Mouse (Mus musculus) retina, postnatal 7 days (tissue): ENCODE measurements around the gene Baiap2.

Experiments used
- DNase-seq: peaks from one replicate; pipeline ENCODE4 v3.0.0-alpha.2; 2012; ENCODE audit warnings: low read depth, low spot score

Gene Baiap2

DNA sequence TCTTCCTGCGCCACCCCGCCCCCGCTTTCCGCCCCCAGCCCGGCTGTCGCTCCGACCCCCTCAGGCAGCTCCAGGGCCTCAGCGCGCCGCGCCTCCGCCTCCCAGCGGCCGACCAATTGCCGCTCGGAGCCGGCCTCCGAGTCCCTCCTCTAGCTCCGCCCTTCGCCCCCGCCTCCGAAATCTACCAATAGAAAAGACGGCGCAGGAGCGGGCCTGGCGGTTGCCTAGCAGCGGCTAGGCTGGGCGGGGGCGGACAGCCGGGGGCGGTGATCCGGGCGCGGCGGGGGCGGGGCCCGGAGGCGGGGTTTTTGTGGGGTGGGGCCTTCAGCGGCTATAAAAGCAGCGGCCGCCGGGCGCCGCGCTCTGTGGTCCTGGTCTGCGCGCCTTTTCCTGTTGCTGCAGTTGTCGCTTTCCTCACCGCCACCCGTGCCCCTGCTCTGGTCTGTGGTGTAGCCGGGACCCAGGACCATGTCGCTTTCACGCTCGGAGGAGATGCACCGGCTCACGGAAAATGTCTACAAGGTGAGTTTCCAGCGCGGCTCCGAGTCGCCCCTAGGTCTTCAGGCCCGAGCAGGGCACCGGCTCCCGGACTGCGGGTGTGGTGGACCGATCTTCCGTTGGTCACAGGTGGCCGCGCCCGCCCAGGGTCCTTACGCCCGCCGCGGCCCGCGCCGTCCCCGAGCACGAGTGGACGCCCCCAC is at the start of gene Baiap2:
Gene Baiap2, plus strand, starts transcription at position 37 of the 701 bp plus-strand sequence.
- DNase-seq, result peak; percentile 98

DNA sequence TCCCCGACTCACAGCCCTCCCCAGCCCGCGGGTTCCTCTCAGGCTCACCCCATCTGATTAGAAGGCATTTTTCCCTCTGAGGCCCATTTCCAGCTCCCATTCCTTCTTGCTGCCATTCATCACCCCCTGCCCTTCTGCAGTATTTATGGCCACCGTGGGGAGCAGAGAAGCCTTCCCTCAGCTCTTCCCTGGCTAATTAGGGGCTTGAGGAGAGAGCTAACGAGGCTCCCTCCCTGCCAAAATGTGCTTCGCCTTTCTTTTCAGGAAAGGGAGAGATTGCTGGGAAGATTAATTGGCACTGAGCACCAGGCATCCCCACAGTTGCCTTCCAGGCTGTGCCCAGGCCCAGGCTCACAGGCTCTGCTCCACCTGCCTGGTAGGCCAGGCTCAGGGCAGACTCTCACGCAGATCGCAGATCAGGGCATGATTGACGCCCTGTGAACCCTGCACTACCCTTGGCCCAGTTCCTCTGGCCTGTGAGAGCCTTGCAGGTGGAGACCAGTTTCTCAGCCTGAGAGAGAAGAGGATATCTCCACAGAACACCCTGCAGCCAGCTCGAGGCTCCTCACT is 48.8 kb upstream of the Baiap2 start:
- DNase-seq, result no peak

DNA sequence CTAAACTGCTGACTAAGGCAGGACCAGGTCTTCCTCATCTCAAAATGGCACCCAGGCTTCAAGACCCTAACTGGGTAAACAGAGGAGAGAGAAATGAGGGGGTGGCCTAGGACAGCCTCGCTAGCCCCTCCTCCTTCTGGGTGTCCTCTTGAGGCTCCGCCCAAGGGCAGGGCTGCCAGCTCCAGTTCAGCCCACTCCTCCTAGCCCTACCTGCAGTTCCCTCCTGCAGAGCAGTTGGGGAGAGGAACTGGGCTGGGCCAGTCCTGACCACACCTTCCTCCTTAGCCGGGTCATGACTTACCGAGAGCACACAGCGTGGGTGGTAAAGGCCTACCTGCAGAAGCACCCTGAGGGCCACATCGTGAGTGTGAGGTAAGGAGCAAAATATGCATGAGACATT is 47.9 kb upstream of the Baiap2 start:
- DNase-seq, result no peak

DNA sequence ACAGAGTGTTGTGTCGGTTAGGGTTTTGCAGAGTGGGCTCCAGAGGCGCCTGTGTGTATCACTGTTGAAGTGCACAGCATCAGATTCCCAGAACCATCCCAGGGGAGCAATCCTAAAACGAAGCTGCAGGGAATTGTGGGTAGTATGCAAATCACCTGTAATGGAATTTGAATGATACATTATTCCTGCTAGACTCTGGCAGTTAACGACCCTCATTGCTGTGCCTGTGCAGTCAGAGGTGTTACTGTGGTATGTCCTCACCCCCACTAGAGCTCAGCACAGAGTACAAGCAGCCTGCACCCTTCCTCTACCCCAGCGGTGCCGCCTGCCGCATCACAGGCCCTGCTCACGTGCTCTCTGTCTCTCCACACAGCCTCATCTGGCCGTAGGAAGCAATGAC is 45.5 kb upstream of the Baiap2 start:
- no peak for DNase-seq

DNA sequence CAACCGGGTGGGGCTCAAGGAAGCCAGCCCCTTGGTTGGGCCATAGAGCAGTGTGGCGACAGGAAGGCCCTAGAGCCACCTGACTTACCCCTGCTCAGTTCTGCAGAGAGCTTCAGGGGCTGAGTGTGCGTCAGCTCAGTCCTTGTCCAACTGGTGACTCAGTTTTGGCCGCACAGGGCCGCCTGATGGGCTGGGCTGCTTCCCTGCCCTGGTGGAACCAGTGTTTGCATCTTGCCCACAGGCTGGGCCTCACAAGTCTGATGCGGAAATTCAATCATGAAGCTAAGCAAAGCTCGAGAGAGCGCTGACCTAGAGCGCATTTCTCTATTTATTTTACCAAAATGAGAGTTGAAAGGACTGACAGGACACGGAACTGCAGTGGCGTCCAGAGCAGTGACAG is 43.6 kb upstream of the Baiap2 start:
- no peak for DNase-seq

- DNase-seq, result no peak
These were observed 41.4 kb upstream of the Baiap2 start for GRCm38 (mm10) chr11:119901174-119901573.

DNA sequence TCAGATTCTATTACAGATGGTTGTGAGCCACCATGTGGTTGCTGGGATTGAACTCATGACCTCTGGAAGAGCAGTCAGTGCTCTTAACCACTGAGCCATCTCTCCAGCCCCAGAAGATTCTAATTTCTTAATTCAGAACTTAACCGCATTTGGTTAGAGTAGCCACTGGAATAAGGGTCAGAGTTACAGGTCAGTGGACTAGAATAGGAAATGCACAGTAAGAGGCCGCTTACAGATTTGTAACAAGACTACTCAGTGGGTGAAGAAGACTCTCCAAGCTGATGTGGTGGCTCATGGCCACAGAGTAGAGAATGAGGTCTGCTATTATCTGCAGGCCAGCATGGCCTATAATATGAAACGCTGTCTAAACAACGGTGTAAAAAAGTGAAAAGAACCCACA is 39.7 kb upstream of the Baiap2 start:
- no peak for DNase-seq

GRCm38 (mm10) chr11:119904621-119905286 is 37.8 kb upstream of the Baiap2 start:
- DNase-seq, result peak; percentile 58

- no peak for DNase-seq
These were observed 36.8 kb upstream of the Baiap2 start for GRCm38 (mm10) chr11:119905794-119906193.

GRCm38 (mm10) chr11:119907006-119907650 is 35.4 kb upstream of the Baiap2 start:
- DNase-seq, result no peak

GRCm38 (mm10) chr11:119907711-119908110 is 34.9 kb upstream of the Baiap2 start:
- DNase-seq, result no peak

DNA sequence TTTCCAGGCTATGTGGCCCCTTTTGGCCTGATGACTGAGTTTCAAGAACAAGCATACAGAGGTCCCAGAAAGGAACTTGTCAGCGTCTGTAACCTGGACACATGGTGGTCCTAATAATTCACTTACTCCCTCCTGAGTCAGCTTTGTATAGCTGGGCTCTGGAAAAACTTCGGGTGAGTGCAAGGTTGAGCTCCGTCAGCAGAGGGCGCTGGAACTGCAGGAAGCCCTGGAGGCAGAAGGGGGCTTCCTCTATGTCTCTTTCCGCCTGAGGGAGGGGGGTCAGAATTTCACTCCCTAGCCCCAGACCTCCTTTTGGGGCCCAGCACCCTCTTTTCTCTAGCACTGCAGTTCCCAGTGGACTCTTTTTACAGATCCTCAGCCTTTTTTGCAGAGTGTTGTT is 33.1 kb upstream of the Baiap2 start:
- DNase-seq, result peak; percentile 61

DNA sequence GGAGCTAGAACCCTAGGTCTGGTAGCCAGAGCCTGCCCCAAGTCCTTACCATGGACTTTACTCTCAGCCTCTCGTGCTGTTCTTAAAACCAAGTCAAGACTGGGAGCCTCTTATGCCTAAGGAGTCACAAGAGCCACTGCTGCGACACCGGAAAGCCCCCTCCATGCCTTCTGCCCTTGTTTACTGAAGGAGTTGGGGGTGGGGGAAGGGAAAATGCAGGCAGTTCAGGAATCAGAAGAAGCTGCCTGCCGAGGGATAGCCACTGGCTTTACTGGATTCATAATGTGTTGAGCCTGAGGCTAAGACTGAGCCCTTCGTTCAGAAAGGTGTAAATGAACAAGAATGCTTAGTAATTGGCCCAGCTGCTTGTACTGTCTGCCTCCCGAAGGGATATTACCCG is 29.7 kb upstream of the Baiap2 start:
- no peak for DNase-seq

DNA sequence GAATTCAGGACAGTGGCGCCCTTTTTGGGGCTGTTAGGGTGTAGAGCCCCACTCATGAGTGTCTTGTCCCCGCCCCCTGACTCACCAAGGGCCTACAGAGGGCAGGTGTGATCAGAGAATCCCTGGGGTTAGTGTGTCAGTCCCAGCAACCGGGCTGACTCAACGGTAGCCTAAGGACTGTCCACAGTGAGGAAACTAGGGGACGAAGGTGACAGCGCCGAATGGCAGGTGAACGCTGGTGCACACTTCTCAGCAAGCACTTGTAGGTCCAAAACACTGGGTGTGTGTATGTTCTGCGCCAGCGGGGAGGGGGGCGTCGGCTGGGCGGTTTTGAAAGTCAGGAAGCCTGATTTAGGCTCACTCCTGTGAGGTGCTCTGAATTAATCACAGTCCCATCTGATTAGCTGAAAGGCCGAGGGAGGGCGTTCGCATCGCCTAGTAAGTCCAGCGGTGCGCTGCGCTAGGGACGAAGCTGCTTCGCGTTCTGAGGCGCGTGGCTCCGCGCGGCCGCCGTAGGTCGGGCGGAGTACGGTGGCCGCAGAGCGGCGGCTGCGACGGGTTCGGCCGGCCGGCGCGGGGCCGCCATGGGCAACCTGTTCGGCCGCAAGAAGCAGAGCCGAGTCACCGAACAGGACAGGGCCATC is 29.1 kb upstream of the Baiap2 start, which contains the start of gene Chmp6:
Gene Chmp6, plus strand, starts transcription at position 151 of the 644 bp plus-strand sequence.
- DNase-seq, result peak; percentile 78

DNA sequence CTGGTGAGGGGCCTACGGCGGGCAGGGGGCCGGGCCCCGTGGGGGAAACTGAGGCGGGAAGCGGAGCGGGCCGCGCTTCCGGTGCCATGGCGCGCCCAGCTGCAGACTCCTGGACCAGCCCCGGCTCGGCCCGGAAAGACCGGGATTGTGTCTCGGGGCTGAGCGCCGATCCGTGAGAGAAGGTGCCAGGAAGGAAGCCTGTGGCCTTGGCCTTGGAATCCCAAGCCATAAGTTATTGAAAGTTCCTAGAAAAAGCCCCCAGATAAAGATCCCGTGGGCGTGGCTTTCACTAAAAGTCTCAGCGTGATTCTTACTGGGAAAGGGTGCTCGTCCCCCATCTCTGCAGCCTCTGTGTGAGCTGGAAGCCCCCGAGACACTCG is 28.6 kb upstream of the Baiap2 start:
- DNase-seq, result no peak

- no peak for DNase-seq
These were observed 28.2 kb upstream of the Baiap2 start for GRCm38 (mm10) chr11:119914381-119914780.

DNA sequence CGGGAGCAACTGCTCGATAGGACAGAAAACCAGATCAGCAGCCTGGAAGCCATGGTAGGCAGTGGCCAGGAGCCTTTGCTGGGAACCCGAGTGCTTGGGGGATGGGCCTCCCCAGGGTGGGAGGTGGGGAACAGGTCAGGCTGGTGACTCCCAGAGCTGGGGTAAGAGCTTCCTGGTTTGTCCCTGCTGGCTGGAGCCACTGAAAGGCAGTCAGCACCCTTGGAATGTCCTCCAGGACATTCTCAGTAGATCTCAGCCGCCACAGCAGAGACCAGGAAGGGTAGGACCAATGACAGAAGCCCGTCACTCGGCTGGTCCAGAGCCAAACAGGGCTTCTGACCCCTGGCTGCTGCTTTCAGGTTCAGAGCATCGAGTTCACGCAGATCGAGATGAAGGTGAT is 26.9 kb upstream of the Baiap2 start:
- no peak for DNase-seq

DNA sequence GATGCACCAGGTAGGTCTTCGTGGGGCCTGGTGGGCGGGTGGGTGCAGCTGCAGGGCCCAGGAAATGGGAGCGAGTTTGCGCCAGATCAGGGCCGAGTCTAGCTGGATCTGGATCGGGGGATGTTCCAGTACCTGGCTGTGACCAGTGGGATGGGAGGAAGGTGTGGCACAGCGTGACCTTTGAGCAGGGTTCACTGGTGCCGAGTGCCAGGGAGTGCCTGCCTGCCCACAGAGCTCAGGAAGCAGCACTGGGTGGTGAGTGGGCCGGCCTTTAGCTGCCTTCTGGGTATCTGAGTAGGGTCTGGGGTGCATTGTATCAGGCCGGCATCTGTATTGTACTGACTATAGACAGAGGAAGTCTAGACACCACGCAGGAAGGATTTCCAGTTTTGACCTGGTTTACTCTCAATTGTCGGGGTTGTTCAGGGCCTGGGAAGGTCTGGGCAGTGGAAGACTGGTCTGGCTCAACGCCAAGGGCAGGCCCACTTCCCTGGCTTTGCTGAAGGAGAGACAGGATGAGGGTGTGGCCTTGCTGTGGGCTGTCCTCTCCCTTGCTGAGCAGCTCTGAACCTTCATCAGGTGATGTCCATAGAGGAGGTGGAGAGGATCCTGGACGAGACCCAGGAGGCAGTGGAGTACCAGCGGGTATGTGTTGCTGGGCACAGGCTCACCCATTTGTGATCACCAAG is 26.3 kb upstream of the Baiap2 start:
- DNase-seq, result no peak

DNA sequence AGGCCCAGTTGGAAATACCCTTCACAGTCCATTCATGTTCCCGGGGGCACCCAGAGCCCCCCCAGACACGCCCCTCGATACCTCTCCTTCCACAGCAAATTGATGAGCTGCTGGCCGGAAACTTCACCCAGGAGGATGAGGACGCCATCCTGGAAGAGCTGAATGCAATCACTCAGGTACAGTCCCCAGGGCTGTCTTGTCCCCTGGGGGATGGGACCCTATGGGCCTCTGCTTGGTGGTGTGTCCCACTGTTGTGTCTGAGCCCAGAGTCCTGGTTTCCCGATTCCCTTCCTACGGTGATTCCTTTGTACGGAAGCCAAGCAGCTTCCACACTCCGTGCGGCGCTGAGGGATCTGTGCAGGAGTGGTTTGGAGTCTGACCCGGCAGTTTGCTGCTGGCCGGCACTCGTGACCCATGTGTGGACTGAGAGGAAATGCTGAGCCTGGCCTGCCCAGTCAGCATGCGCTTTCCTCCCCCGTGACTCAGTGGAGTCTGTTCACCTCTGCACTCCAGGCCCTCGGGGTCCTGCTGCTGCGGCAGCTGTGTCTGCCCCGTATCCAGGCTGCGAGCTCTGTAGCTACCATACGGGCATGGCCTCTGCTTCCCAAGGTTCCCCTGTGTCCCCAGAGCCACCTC is 25.6 kb upstream of the Baiap2 start:
- DNase-seq, result no peak

DNA sequence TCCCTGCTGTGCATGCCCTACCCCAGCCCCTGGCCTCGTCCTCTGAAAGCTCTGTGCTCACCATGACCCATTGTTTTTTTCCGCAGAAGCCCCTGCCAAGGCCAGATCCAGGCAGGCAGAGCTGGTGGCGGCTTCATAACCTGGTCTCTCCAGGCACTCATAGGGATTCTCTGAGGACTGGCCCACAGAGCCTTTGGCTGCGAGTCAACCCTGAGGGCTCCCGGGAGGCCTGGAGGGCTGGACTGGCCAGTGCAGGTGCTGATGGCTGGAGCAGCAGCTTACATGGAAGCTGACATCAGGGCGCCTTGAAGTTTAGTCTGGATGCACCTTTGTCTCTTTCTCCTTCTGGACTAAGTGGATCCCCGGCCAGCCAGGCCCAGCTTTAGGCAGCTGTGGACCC is 24.0 kb upstream of the Baiap2 start:
- DNase-seq, result no peak

- DNase-seq, result no peak
These were observed 23.1 kb upstream of the Baiap2 start for GRCm38 (mm10) chr11:119919432-119919831.
